Comparison of ENCODE assay signal across 8 mouse cellular contexts in genomic region chr11:73137591-73138501, GRCm38 (mm10). TPM values are rescaled to one million over a fixed set of nuclear protein-coding genes. Genes with fewer than 3 reads are reported as not detected.
DNase-seq lines count a peak whose midpoint lies in the region; ATAC-seq and TF ChIP-seq lines count a peak whose summit lies in the region.

Gene Haspin, minus strand, starts transcription at chr11:73138294.

- H3K4me3 ChIP-seq in MEL (ENCODE audit: control insufficient read depth in 1 of 2, insufficient read depth in 1 of 2, low read depth in 2 of 2, low read length in 2 of 2), result peak within 1 kb of the TSS; percentile 87 to 97
- H3K4me3 ChIP-seq in cerebellum, adult 2 months (replicated peaks; ENCODE audit: insufficient read depth, low read depth, low read length), result peak within 1 kb of the TSS; percentile 54
- peak within 1 kb of the TSS; percentile 86 for H3K4me3 ChIP-seq in hindbrain, embryonic 10.5 days
- H3K4me3 ChIP-seq in lung, postnatal 0 days (ENCODE audit: low read depth, low read length), result peak within 1 kb of the TSS; percentile 86

- peaks cover 0 to 34% of the 10 kb centered on the region in 2 experiments; a peak in 3 of 4 replicates for H3K36me3 ChIP-seq in MEL (ENCODE audit: control insufficient read depth in 1 of 2, insufficient read depth in 2 of 2, low read length in 2 of 2)
- H3K36me3 ChIP-seq in hindbrain, embryonic 10.5 days, result peaks cover 36% of the 10 kb centered on the region
- H3K36me3 ChIP-seq in lung, postnatal 0 days (ENCODE audit: insufficient read depth, low read length), result no peaks in the 10 kb centered on the region

- H3K9ac ChIP-seq in MEL (ENCODE audit: control insufficient read depth, low read depth, low read length, poor library complexity, severe bottlenecking), result peak within 1 kb of the TSS; percentile 97
- peak within 1 kb of the TSS; percentile 48 for H3K9ac ChIP-seq in lung, postnatal 0 days (replicated peaks; ENCODE audit: low read depth)

- H3K79me2 ChIP-seq in MEL (ENCODE audit: control insufficient read depth, insufficient read depth, low read length, poor library complexity), result peaks cover 49% of the 10 kb centered on the region

- peak; percentile 80 to 100 (median 96) for TF ChIP-seq CTCF in MEL (IDR thresholded peaks at IDR 0.05 in 2 of 3, conservative IDR thresholded peaks at IDR 0.05 in 1 of 3; ENCODE audit: control insufficient read depth in 1 of 3, insufficient read depth in 1 of 3, low read depth in 2 of 3, low read length in 3 of 3, poor library complexity in 1 of 3, severe bottlenecking in 1 of 3)
- peak; percentile 80 for TF ChIP-seq CTCF in cerebellum, adult 2 months (IDR thresholded peaks at IDR 0.05; ENCODE audit: borderline replicate concordance, insufficient read depth, low read depth, low read length)
- TF ChIP-seq CTCF in lung, postnatal 0 days (IDR thresholded peaks at IDR 0.05), result peak; percentile 99

- no peaks in the 10 kb centered on the region for H3K27me3 ChIP-seq in MEL (ENCODE audit: control insufficient read depth in 1 of 2, insufficient read depth in 2 of 2, low read length in 2 of 2)
- H3K27me3 ChIP-seq in cerebellum, adult 2 months (ENCODE audit: control insufficient read depth, insufficient read depth, low read length), result no peaks in the 10 kb centered on the region
- H3K27me3 ChIP-seq in hindbrain, embryonic 10.5 days (ENCODE audit: insufficient read depth, poor library complexity, severe bottlenecking), result no peaks in the 10 kb centered on the region
- H3K27me3 ChIP-seq in lung, postnatal 0 days (replicated peaks; ENCODE audit: insufficient read depth, low read length), result no peaks in the 10 kb centered on the region

- H3K4me2 ChIP-seq in lung, postnatal 0 days (replicated peaks; ENCODE audit: low read depth, low read length), result peak within 1 kb of the TSS; percentile 95

- TF ChIP-seq POLR2A in MEL (IDR thresholded peaks at IDR 0.05; ENCODE audit: control insufficient read depth in 1 of 2, insufficient read depth in 1 of 2, low read depth in 1 of 2, low read length in 2 of 2, poor library complexity in 1 of 2), result peak; percentile 94 to 96
- TF ChIP-seq POLR2A in cerebellum, adult 2 months (IDR thresholded peaks at IDR 0.05; ENCODE audit: borderline replicate concordance, insufficient read depth, low read length), result no peak

- H3K4me1 ChIP-seq in MEL (ENCODE audit: control insufficient read depth in 1 of 2, insufficient read depth in 2 of 2, low read length in 2 of 2), result peaks cover 0 to 37% of the 10 kb centered on the region in 2 experiments; a peak in 3 of 4 replicates
- no peaks in the 10 kb centered on the region for H3K4me1 ChIP-seq in cerebellum, adult 2 months (ENCODE audit: control insufficient read depth, insufficient read depth, low read length)
- peaks cover 44% of the 10 kb centered on the region for H3K4me1 ChIP-seq in hindbrain, embryonic 10.5 days (replicated peaks)
- no peaks in the 10 kb centered on the region; the same call in 1 of the 2 replicates for H3K4me1 ChIP-seq in lung, postnatal 0 days (ENCODE audit: insufficient read depth, low read depth, low read length)

- TF ChIP-seq EP300 in MEL (IDR thresholded peaks at IDR 0.05; ENCODE audit: low read depth in 1 of 2, low read length in 2 of 2), result no peak
- no peak for TF ChIP-seq EP300 in lung, postnatal 0 days (IDR thresholded peaks at IDR 0.05)

- WGBS in cerebellum, adult 2 months, result under 1% methylated on average over 84 of the region's 84 CpGs
- WGBS in hindbrain, embryonic 10.5 days, result under 1% methylated on average over 84 of the region's 84 CpGs
- under 1% methylated on average over 84 of the region's 84 CpGs for WGBS in lung, postnatal 0 days

- H3K9me3 ChIP-seq in MEL (replicated peaks; ENCODE audit: insufficient read depth, low read length), result no peaks in the 10 kb centered on the region
- H3K9me3 ChIP-seq in hindbrain, embryonic 10.5 days, result peaks cover 18% of the 10 kb centered on the region
- H3K9me3 ChIP-seq in lung, postnatal 0 days (ENCODE audit: low read length), result no peaks in the 10 kb centered on the region

- H3K27ac ChIP-seq in MEL (ENCODE audit: control insufficient read depth, low read depth, low read length), result peak within 1 kb of the TSS; percentile 64
- no peak within 1 kb of the TSS for H3K27ac ChIP-seq in cerebellum, adult 2 months (ENCODE audit: insufficient read depth, low read length)
- peak within 1 kb of the TSS; percentile 92 for H3K27ac ChIP-seq in hindbrain, embryonic 10.5 days
- no peak within 1 kb of the TSS for H3K27ac ChIP-seq in lung, postnatal 0 days (ENCODE audit: low read length)

- peak; percentile 97 for DNase-seq in MEL (ENCODE audit: low read depth, low spot score)
- peak; percentile 85 to 87 for DNase-seq in cerebellum, adult 2 months
- peak; percentile 91 for DNase-seq in forelimb bud, embryonic 11.5 days (ENCODE audit: low read depth, low spot score)
- DNase-seq in hindbrain, embryonic 10.5 days (ENCODE audit: low spot score), result peak; percentile 94
- DNase-seq in layer of hippocampus, adult 9-11 months, result peak; percentile 83
- DNase-seq in lung, postnatal 0 days (ENCODE audit: low spot score), result peak; percentile 96
- DNase-seq in ovary, postnatal 14 days (ENCODE audit: low spot score), result peak; percentile 91
- DNase-seq in thymus, postnatal 14 days, result peak; percentile 95

- TF ChIP-seq RAD21 in MEL (IDR thresholded peaks at IDR 0.05; ENCODE audit: low read depth, low read length), result peak; percentile 69

- peak; percentile 98 for ATAC-seq in lung, postnatal 0 days

TF ChIP-seq in MEL, 35 proteins besides CTCF, POLR2A, EP300 and RAD21 (continues in another document):
- TF ChIP-seq MEF2A (IDR thresholded peaks at IDR 0.05; ENCODE audit: extremely low read depth, insufficient replicate concordance, low read depth, low read length, poor library complexity, severe bottlenecking) (no peak), TAL1 (IDR thresholded peaks at IDR 0.05; ENCODE audit: low read length) (no peak), TBP (IDR thresholded peaks at IDR 0.05; ENCODE audit: low read depth, low read length) (peak; percentile 58; the same call in 1 of the 2 replicates), SMC3 (IDR thresholded peaks at IDR 0.05; ENCODE audit: low read depth, low read length) (peak; percentile 87), E2F4 (IDR thresholded peaks at IDR 0.05; ENCODE audit: borderline replicate concordance, low read depth, low read length) (peak; percentile 44; the same call in 1 of the 2 replicates), SIN3A (IDR thresholded peaks at IDR 0.05; ENCODE audit: low read length) (peak; percentile 95), MAFK (IDR thresholded peaks at IDR 0.05; ENCODE audit: borderline replicate concordance, low read depth, low read length) (peak; percentile 10; the same call in 1 of the 2 replicates), GABPA (IDR thresholded peaks at IDR 0.05; ENCODE audit: low read depth, low read length) (no peak), POLR2AphosphoS2 (IDR thresholded peaks at IDR 0.05; ENCODE audit: low read length) (peak; percentile 52; the same call in 1 of the 2 replicates), MYB (IDR thresholded peaks at IDR 0.05; ENCODE audit: low read depth, low read length) (no peak), USF1 (IDR thresholded peaks at IDR 0.05; ENCODE audit: low read depth, low read length) (no peak), USF2 (IDR thresholded peaks at IDR 0.05; ENCODE audit: borderline replicate concordance in 1 of 2, insufficient read depth in 1 of 2, low read depth in 1 of 2, low read length in 2 of 2) (no peak), NRF1 (IDR thresholded peaks at IDR 0.05; ENCODE audit: insufficient read depth, low read depth, low read length, poor library complexity, severe bottlenecking) (peak; percentile 46; the same call in 1 of the 2 replicates), ZC3H11A (IDR thresholded peaks at IDR 0.05; ENCODE audit: low read depth, low read length) (no peak; the same call in 1 of the 2 replicates), BHLHE40 (IDR thresholded peaks at IDR 0.05; ENCODE audit: borderline replicate concordance, low read depth, low read length) (no peak), MAX (IDR thresholded peaks at IDR 0.05; ENCODE audit: low read length) (no peak), MAZ (IDR thresholded peaks at IDR 0.05; ENCODE audit: low read depth, low read length) (0 out of 2 replicates have a peak, but pooled peaks have one; percentile 35), ZMIZ1 (IDR thresholded peaks at IDR 0.05; ENCODE audit: low read depth, low read length) (peak; percentile 83), JUND (IDR thresholded peaks at IDR 0.05; ENCODE audit: low read depth, low read length) (no peak), GATA1 (IDR thresholded peaks at IDR 0.05; ENCODE audit: low read depth, low read length) (no peak), CHD1 (IDR thresholded peaks at IDR 0.05; ENCODE audit: low read depth, low read length) (peak; percentile 28; the same call in 1 of the 2 replicates), RCOR1 (IDR thresholded peaks at IDR 0.05; ENCODE audit: low read depth, low read length) (no peak), HCFC1 (IDR thresholded peaks at IDR 0.05; ENCODE audit: low read depth, low read length) (peak; percentile 89), ELF1 (IDR thresholded peaks at IDR 0.05; ENCODE audit: low read depth, low read length) (peak; percentile 74; the same call in 1 of the 2 replicates), MXI1 (IDR thresholded peaks at IDR 0.05; ENCODE audit: low read depth, low read length) (peak; percentile 77), POLR2AphosphoS5 (IDR thresholded peaks at IDR 0.05; ENCODE audit: borderline replicate concordance, low read depth, low read length) (no peak), ZNF384 (IDR thresholded peaks at IDR 0.05; ENCODE audit: low read depth, low read length) (no peak), UBTF (IDR thresholded peaks at IDR 0.05; ENCODE audit: borderline replicate concordance, insufficient read depth, low read depth, low read length) (0 out of 2 replicates have a peak, but pooled peaks have one; percentile 39), ETS1 (IDR thresholded peaks at IDR 0.05; ENCODE audit: low read depth, low read length) (peak; percentile 11; the same call in 1 of the 2 replicates), NELFE (IDR thresholded peaks at IDR 0.05; ENCODE audit: low read depth, low read length) (peak; percentile 93), MYC (IDR thresholded peaks at IDR 0.05; ENCODE audit: low read depth, low read length) (0 out of 2 replicates have a peak, but pooled peaks have one; percentile 8), CHD2 (IDR thresholded peaks at IDR 0.05; ENCODE audit: low read length) (peak; percentile 97)

RNA-seq across cellular contexts. Expression of gene Haspin, which starts in this region (rescaled TPM):
- 22.9 and 26.9 TPM in 2 replicates for total RNA-seq in MEL (2012; rRNA removed)
- 10 to 100 TPM in 1 of 2 experiments, not detected in 1; 28.3 TPM for polyA plus RNA-seq in MEL (2012; ENCODE audit: insufficient read depth in 1 of 2, insufficient read length in 2 of 2, low read depth in 1 of 2, low replicate concordance in 2 of 2, missing spikeins in 1 of 2)
- 0.05 and 0.10 TPM in 2 replicates for polyA plus RNA-seq in cerebellum, adult 2 months (2012; rRNA removed)
- 19.8 and 24.2 TPM in 2 replicates for polyA plus RNA-seq in hindbrain, embryonic 10.5 days (2016; fragmentation: Nextera tagmentation; extraction: Ambion mirVana)
- 2.4 and 2.5 TPM in 2 replicates for polyA plus RNA-seq in lung, postnatal 0 days (2015; fragmentation: Nextera tagmentation; extraction: Ambion mirVana)

Comparison
In these comparisons a context has a peak if more than half of its experiments do, and no peak if none do; other contexts are left out.
1. Peak in DNase-seq and H3K4me3 ChIP-seq in cerebellum, adult 2 months; RNA of the gene not detected or under 1 TPM.
2. H3K27ac ChIP-seq: peak in MEL (single experiment) and hindbrain, embryonic 10.5 days (single experiment); none in cerebellum, adult 2 months (single experiment) and lung, postnatal 0 days (single experiment).
3. Peak in every context shown above with its lines, with median percentiles within 50 percentile points of each other: DNase-seq, H3K4me3 ChIP-seq and CTCF ChIP-seq.